Mouse (Mus musculus): Measurements from ENCODE around the gene Emp3.

The Emp3 gene

GRCm38 (mm10) chr7:45921242-45921621, at the start of gene Emp3:
Emp3 (minus strand) TSS chr7:45921404.
- peak; percentile 85 for DNase-seq (ENCODE audit: low read depth)

- DNase-seq (ENCODE audit: low read depth): no peak
Observed at GRCm38 (mm10) chr7:45956611-45957010, 35.4 kb upstream of the Emp3 start.

DNA sequence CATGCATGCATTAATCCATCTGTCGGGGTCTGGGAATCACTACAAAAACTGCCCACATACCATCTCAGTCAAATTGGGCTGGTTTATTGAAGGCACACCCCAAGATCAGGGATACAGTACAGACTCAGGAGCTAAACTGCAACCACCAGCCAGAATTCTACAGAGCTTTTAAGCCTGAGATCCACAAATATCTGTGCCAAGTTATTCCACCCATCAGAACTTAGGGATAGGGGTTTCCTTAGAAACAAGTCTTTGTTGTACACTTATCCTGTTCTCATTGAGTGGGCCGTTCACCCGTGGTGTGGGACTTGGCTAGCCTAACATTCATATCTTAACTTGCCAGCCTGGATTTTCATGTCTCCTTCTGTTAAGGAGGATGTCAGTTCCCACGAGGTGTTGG, 27.9 kb upstream of the Emp3 start:
- DNase-seq (ENCODE audit: low read depth): no peak

GRCm38 (mm10) chr7:45943280-45943679, 22.1 kb upstream of the Emp3 start:
- peak; percentile 43 for DNase-seq (ENCODE audit: low read depth)

GRCm38 (mm10) chr7:45941986-45942385, 20.8 kb upstream of the Emp3 start:
- DNase-seq (ENCODE audit: low read depth): no peak

- DNase-seq (ENCODE audit: low read depth): no peak
Observed at GRCm38 (mm10) chr7:45939836-45940235, 18.6 kb upstream of the Emp3 start.

- DNase-seq (ENCODE audit: low read depth): peak; percentile 90
Observed at GRCm38 (mm10) chr7:45935114-45935513, 13.9 kb upstream of the Emp3 start.

- DNase-seq (ENCODE audit: low read depth): peak; percentile 42
Observed at GRCm38 (mm10) chr7:45933766-45934165, 12.6 kb upstream of the Emp3 start.

- peak; percentile 35 for DNase-seq (ENCODE audit: low read depth)
Observed at GRCm38 (mm10) chr7:45929688-45930087, 8.5 kb upstream of the Emp3 start.

DNA sequence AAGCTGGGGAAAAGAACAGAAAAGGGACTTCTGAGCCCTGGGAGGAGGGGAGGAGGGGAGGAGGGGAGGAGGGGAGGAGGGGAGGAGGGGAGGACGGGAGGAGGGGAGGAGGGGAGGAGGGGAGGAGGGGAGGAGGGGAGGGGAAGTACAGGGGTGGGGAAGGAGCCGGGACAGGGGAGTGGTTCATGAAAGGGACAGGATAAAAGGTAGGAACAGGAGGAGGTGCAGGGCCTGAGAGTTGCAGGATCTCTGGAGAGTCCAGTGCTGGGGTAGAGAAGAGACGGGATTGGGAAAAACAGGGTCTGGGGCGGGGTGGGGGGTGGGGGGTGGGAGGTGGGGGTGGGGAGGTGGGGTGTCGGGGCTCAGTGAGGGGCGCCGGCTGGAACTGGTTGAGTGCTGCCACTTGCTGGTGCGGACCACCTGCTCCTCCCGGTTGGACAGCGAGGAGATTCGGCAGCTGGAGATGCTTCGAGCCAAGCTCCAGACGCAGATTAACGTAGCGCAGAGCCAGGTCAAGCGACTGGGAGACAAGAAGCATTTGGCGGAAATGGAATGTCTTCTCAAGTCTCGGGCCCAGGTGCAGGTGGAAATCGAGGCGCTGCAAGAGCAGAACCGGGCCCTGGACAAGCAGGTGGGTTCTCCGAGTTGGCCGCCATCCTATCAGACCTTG, 7.6 kb upstream of the Emp3 start:
- DNase-seq (ENCODE audit: low read depth): no peak

- DNase-seq (ENCODE audit: low read depth): peak; percentile 59
Observed at GRCm38 (mm10) chr7:45924429-45924816, 3.2 kb upstream of the Emp3 start.

GRCm38 (mm10) chr7:45923762-45924428, 2.7 kb upstream of the Emp3 start, which contains the start of gene Ccdc114:
Ccdc114 (plus strand) TSS chr7:45924072.
- DNase-seq (ENCODE audit: low read depth): peak; percentile 68

- peak; percentile 99 for DNase-seq (ENCODE audit: low read depth)
Observed at GRCm38 (mm10) chr7:45922928-45923761, 1.9 kb upstream of the Emp3 start.

DNA sequence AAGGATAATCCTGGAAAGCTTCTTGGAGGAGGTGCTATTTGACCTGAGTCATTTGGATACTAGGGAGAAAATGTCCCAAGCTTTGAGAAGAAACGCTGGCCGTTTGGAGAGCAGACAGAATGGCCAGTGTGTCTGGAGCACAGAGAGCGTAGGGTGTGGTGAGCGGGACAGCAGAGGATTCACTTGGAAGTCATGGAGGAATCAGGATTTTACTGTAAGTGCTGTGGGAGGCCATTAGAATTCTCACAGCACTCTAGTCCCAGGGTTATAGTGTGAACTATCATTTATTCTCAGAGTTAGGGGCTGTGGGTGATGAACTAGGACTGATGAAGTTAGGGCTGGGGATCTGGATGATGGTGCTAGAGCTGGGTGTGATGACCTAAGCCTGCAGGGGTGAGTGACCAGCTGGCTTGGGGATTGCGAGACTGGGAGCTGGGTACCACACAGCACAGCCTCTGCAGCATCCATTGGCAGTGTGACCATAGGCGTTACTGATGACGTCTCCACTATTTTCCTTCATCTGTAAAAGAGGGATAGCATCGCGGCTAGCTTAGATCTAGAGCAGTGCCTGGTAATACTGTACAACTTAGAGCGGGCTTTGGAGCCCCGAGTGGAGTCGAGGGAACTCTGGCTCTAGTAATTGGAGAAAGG, 871 bp upstream of the Emp3 start:
- DNase-seq (ENCODE audit: low read depth): no peak

GRCm38 (mm10) chr7:45920583-45921241, 492 bp downstream of the Emp3 start:
- peak; percentile 69 for DNase-seq (ENCODE audit: low read depth)

GRCm38 (mm10) chr7:45919761-45920160, 1.4 kb downstream of the Emp3 start:
- peak; percentile 53 for DNase-seq (ENCODE audit: low read depth)

- peak; percentile 63 for DNase-seq (ENCODE audit: low read depth)
Observed at GRCm38 (mm10) chr7:45919083-45919671, 2.0 kb downstream of the Emp3 start.

GRCm38 (mm10) chr7:45917926-45918325, 3.3 kb downstream of the Emp3 start:
- DNase-seq (ENCODE audit: low read depth): no peak

- DNase-seq (ENCODE audit: low read depth): peak; percentile 42
Observed at GRCm38 (mm10) chr7:45917004-45917704, 4.0 kb downstream of the Emp3 start.

Measured in induced T-regulatory cell, adult 2 months (primary cell).